ENCODE assay signal across 8 mouse cellular contexts in the genomic region with DNA sequence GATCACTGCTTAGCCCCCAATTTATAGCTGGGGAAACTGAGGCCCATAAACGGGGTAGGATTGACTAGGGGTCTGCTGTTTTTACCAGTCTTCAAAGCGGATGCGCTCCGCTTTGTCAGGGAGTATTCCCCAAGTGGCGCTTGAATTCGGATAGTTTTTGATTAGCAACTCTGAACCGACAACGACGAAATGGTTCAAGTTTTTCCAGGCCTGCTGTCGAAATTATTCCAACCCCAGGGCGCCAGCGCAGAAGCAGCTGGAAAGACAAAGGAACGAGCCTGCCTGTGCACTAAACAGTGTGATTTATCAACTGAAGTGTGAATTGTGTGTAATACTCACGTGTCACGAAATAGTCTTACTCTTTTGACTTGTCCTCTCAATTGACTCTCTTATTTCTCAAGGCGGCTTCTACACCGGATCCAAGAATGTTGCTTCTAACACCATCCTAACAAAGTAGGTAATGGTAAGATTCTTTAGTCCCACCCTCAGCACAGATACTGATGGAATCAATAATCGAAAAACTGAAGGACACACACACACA. TPM values are rescaled to one million over a fixed set of nuclear protein-coding genes. Genes with fewer than 3 reads are reported as not detected.
DNase-seq lines count a peak whose midpoint lies in the region; ATAC-seq and TF ChIP-seq lines count a peak whose summit lies in the region.

A gene (minus strand): TSS at position 428 of the 541 bp plus-strand sequence.

- TF ChIP-seq POLR2A in liver, adult 2 months (IDR thresholded peaks at IDR 0.05; ENCODE audit: extremely low read depth, insufficient read depth, low read length): no peak
- TF ChIP-seq POLR2A in bone marrow macrophage, adult 2 months (IDR thresholded peaks at IDR 0.05; ENCODE audit: borderline replicate concordance, low read depth, low read length): no peak

- peaks cover 9% of the 10 kb centered on the region for H3K4me1 ChIP-seq in liver, adult 2 months (ENCODE audit: control insufficient read depth, insufficient read depth, low read length)
- H3K4me1 ChIP-seq in bone marrow macrophage, adult 2 months (ENCODE audit: control insufficient read depth, insufficient read depth, low read length): peaks cover 35% of the 10 kb centered on the region
- H3K4me1 ChIP-seq in heart, embryonic 10.5 days: peaks cover 38% of the 10 kb centered on the region

- peak within 1 kb of the TSS; percentile 80 for H3K27ac ChIP-seq in liver, adult 2 months (replicated peaks; ENCODE audit: insufficient read depth, low read depth, low read length)
- H3K27ac ChIP-seq in bone marrow macrophage, adult 2 months (ENCODE audit: insufficient read depth, low read depth, low read length): peak within 1 kb of the TSS; percentile 90
- peak within 1 kb of the TSS; percentile 86 for H3K27ac ChIP-seq in heart, embryonic 10.5 days

- peak within 1 kb of the TSS; percentile 75 for H3K4me3 ChIP-seq in liver, adult 2 months (ENCODE audit: insufficient read depth, low read depth, low read length)
- H3K4me3 ChIP-seq in bone marrow macrophage, adult 2 months (ENCODE audit: insufficient read depth, low read length): peak within 1 kb of the TSS; percentile 81
- H3K4me3 ChIP-seq in heart, embryonic 10.5 days: peak within 1 kb of the TSS; percentile 71

- peaks cover 27% of the 10 kb centered on the region for H3K79me2 ChIP-seq in liver, adult 2 months (ENCODE audit: control insufficient read depth, insufficient read depth, low read length)

- H3K36me3 ChIP-seq in liver, adult 2 months (ENCODE audit: control insufficient read depth, insufficient read depth, low read length): peaks cover 15% of the 10 kb centered on the region; the same call in 1 of the 2 replicates
- no peaks in the 10 kb centered on the region for H3K36me3 ChIP-seq in heart, embryonic 10.5 days

- peak within 1 kb of the TSS; percentile 91 for H3K9ac ChIP-seq in liver, adult 2 months (ENCODE audit: low read depth, low read length)

- H3K27me3 ChIP-seq in liver, adult 2 months (ENCODE audit: control insufficient read depth, insufficient read depth, low read length): no peaks in the 10 kb centered on the region
- H3K27me3 ChIP-seq in heart, embryonic 10.5 days (ENCODE audit: insufficient read depth, poor library complexity, severe bottlenecking): peaks cover 16% of the 10 kb centered on the region; the same call in 1 of the 2 replicates

- no peak for ATAC-seq in monocyte, adult 5-6 weeks (replicated peaks; ENCODE audit: insufficient number of reproducible peaks, low FRiP score, low TSS enrichment, poor library complexity, severe bottlenecking)
- ATAC-seq in erythroid progenitor cell, adult 5-6 weeks (replicated peaks; ENCODE audit: low FRiP score, poor library complexity, severe bottlenecking): no peak

- no peak for DNase-seq in liver, adult 2 months (ENCODE audit: extremely low read depth, low read depth, low spot score)
- DNase-seq in liver (no peak), MN1 (ENCODE audit: low spot score) (no peak)
- DNase-seq in heart, embryonic 10.5 days (ENCODE audit: low spot score): no peak
- DNase-seq in layer of hippocampus, postnatal 25 days (ENCODE audit: extremely low spot score in 1 of 2, low spot score in 1 of 2): no peak

- TF ChIP-seq CTCF in liver, adult 2 months (IDR thresholded peaks at IDR 0.05; ENCODE audit: low read depth, low read length): no peak
- no peak for TF ChIP-seq CTCF in bone marrow macrophage, adult 2 months (IDR thresholded peaks at IDR 0.05; ENCODE audit: low read depth, low read length)

- 4% methylated on average over 18 of the region's 18 CpGs for WGBS in liver, adult 2 months
- 9% methylated on average over 18 of the region's 18 CpGs for WGBS in heart, embryonic 10.5 days

- no peaks in the 10 kb centered on the region for H3K9me3 ChIP-seq in heart, embryonic 10.5 days

RNA-seq across cellular contexts. Expression of the gene that starts here (rescaled TPM):
- total RNA-seq in liver, adult 2 months (2014; rRNA removed): 511 and 573 TPM in 2 replicates
- polyA plus RNA-seq in liver, adult 2 months (2012; rRNA removed): 178 and 182 TPM in 2 replicates
- 125 and 132 TPM in 2 replicates for polyA plus RNA-seq in bone marrow macrophage, adult 2 months (2012; ENCODE audit: insufficient read depth, insufficient read length, missing spikeins)
- 37.3 and 37.8 TPM in 2 replicates for polyA plus RNA-seq in heart, embryonic 10.5 days (2016; fragmentation: Nextera tagmentation; extraction: Ambion mirVana)
- total RNA-seq in layer of hippocampus, postnatal 25 days (2021): 100 to 1,000 TPM; 101 to 146 TPM
- 14.1 to 26.0 TPM (median 16.6 TPM) in 3 replicates for total RNA-seq in monocyte, adult 5-6 weeks (2017)
- 2.5 and 7.2 TPM in 2 replicates for total RNA-seq in erythroid progenitor cell, adult 5-6 weeks (2015; ENCODE audit: low replicate concordance)
- 5.7 and 7.2 TPM in 2 replicates for total RNA-seq in erythroid progenitor cell, adult 5-6 weeks (2017; ENCODE audit: low replicate concordance)
